Mouse (Mus musculus): ENCODE data around the gene Scfd2. TPM values are rescaled to one million over a fixed set of nuclear protein-coding genes. Genes with fewer than 3 reads are reported as not detected.

The Scfd2 gene
- total and polyA plus RNA-seq, 2 experiments from 2014 or later = 20.5 to 29.1 TPM

DNA sequence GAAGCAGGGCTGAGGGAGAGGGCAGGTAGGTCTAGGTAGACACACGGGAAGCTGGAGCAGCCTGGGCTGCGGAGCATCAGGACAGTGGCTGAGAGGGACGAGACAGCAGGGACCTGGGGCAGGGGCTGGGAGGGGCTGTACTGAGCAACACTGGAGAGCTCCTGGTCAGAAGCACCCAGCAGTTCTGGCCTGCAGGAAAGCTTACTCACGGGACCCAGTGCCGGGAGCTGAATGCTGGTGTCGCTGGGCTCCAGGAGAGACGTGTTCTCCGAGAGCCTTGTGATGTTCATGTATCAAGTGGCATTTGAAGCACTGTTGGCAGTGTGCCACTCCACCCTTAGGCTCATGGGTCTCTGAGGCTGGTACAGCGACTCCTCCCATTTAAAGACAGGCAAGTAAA, 240.0 kb downstream of the Scfd2 start:
- Histone ChIP-seq H3K9ac (no peak overlapping the region), H3K4me3 (ENCODE audit: low read depth, low read length) (no peak overlapping the region), H3K4me1 (ENCODE audit: insufficient read depth) (no peaks in the 10 kb centered on the region), H3K4me2 (ENCODE audit: low read depth) (no peak overlapping the region), H3K27me3 (ENCODE audit: insufficient read depth, low read length) (no peaks in the 10 kb centered on the region), H3K36me3 (ENCODE audit: insufficient read depth) (no peaks in the 10 kb centered on the region), H3K27ac (ENCODE audit: low read depth, low read length) (no peak overlapping the region), H3K9me3 (ENCODE audit: low read length) (no peaks in the 10 kb centered on the region)
- no peak for DNase-seq
- ATAC-seq = 0 out of 2 replicates have a peak, but pooled peaks have one; percentile 20
- WGBS = 53% methylated on average over 9 of the region's 9 CpGs
- no peak for TF ChIP-seq CTCF (IDR thresholded peaks at IDR 0.05; ENCODE audit: low read depth)

DNA sequence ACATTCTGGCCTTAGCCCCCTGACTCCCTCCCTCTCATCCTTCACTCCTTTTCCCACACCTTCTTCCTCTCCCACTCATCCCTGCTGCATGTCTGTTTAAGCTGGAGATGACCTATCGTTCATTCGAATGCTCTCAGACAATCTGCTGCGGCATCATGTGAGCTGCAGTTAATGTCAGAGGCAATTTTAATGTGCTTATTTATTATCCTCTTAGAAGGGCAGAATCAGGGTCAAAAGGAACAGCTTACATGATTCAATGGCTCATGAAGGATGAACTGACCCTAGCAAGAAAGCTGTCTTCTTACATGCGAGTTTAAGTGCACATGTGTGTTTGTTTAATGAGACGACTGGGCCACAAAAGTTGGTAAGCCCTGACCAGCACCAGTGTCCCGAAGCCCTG, 241.6 kb downstream of the Scfd2 start:
- no peaks in the 10 kb centered on the region for H3K9me3 ChIP-seq (ENCODE audit: low read length)
- no peak for TF ChIP-seq CTCF (IDR thresholded peaks at IDR 0.05; ENCODE audit: low read depth)
- DNase-seq = no peak
- H3K27me3 ChIP-seq (ENCODE audit: insufficient read depth, low read length) = no peaks in the 10 kb centered on the region
- no peaks in the 10 kb centered on the region for H3K4me1 ChIP-seq (ENCODE audit: insufficient read depth)
- H3K27ac ChIP-seq (ENCODE audit: low read depth, low read length) = no peak overlapping the region
- WGBS = 90% methylated on average over 6 of the region's 6 CpGs
- no peak for ATAC-seq
- H3K9ac ChIP-seq = no peak overlapping the region
- no peak overlapping the region for H3K4me3 ChIP-seq (ENCODE audit: low read depth, low read length)
- no peaks in the 10 kb centered on the region for H3K36me3 ChIP-seq (ENCODE audit: insufficient read depth)
- H3K4me2 ChIP-seq (ENCODE audit: low read depth) = no peak overlapping the region

DNA sequence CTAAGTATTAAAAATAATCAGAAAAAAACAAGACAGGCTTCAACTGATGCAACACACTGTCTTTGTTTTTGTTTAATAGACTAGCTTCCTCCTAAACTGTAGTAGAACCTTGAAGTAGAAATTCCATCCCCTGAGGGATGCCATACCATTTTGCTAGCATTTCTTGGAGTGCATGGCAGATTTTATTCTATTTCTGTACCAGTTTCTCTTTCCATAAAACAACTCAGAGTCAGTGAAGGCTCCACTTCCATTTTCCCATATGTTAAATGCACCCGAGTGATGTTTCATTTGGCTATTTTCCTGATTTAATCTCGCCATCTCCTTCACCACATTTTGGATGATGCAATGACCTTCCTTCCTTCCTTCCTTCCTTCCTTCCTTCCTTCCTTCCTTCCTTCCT, 243.4 kb downstream of the Scfd2 start:
- no peaks in the 10 kb centered on the region for H3K27me3 ChIP-seq (ENCODE audit: insufficient read depth, low read length)
- DNase-seq (peak; percentile 34), ATAC-seq (no peak)
- TF ChIP-seq CTCF (IDR thresholded peaks at IDR 0.05; ENCODE audit: low read depth) = no peak
- WGBS = 77% methylated on average over 2 of the region's 2 CpGs
- no peak overlapping the region for H3K9ac ChIP-seq
- H3K4me1 ChIP-seq (ENCODE audit: insufficient read depth) = no peaks in the 10 kb centered on the region
- H3K4me2 ChIP-seq (ENCODE audit: low read depth) = no peak overlapping the region
- H3K4me3 ChIP-seq (ENCODE audit: low read depth, low read length) = no peak overlapping the region
- no peaks in the 10 kb centered on the region for H3K36me3 ChIP-seq (ENCODE audit: insufficient read depth)
- H3K27ac ChIP-seq (ENCODE audit: low read depth, low read length) = peak overlapping the region; percentile 45; the same call in 1 of the 2 replicates
- no peaks in the 10 kb centered on the region for H3K9me3 ChIP-seq (ENCODE audit: low read length)

DNA sequence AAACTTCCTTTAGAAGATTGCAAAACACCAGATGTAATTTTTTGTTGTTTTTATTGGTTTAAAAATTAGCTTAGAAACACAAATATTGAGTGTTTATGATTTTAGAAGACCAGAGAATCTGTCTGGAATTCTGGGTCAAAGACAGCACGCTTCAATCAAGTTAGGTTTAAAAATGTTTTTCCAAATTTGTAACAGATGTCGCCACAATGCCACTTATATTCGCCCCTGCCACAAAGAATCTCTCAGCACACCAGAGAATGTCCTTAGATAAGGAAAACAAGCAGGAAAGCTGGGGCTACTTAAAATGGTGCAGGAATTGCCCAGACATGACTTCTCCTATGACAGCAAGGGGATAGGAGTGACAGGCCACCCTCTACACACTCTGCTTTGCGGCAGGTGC, 245.3 kb downstream of the Scfd2 start:
- Histone ChIP-seq H3K27me3 (ENCODE audit: insufficient read depth, low read length) (no peaks in the 10 kb centered on the region), H3K4me3 (ENCODE audit: low read depth, low read length) (no peak overlapping the region), H3K4me2 (ENCODE audit: low read depth) (no peak overlapping the region), H3K9ac (no peak overlapping the region), H3K4me1 (ENCODE audit: insufficient read depth) (no peaks in the 10 kb centered on the region), H3K27ac (ENCODE audit: low read depth, low read length) (no peak overlapping the region), H3K36me3 (ENCODE audit: insufficient read depth) (no peaks in the 10 kb centered on the region), H3K9me3 (ENCODE audit: low read length) (no peaks in the 10 kb centered on the region)
- DNase-seq (no peak), ATAC-seq (no peak)
- WGBS = 81% methylated on average over 4 of the region's 4 CpGs
- TF ChIP-seq CTCF (IDR thresholded peaks at IDR 0.05; ENCODE audit: low read depth) = no peak

DNA sequence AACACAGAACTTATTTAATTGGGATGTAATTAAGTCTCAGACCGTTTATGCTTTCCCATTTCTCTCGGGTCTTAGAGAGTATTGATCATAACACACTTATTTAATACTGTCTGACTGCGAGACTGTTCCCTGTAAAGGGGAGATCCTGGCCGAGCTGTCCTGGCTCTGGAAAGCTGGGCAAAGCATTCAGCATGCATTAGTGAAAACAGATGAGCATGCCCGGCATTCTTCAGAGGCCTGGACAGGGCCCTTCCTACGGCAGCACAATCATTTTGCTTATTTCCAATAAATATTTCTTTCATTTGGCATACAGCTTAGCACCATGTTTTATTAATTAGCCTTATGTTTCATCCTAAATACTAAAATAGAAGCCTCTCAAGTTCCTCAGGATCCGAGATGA, 245.8 kb downstream of the Scfd2 start:
- no peak for DNase-seq
- Histone ChIP-seq H3K36me3 (ENCODE audit: insufficient read depth) (no peaks in the 10 kb centered on the region), H3K27ac (ENCODE audit: low read depth, low read length) (no peak overlapping the region), H3K27me3 (ENCODE audit: insufficient read depth, low read length) (no peaks in the 10 kb centered on the region), H3K4me2 (ENCODE audit: low read depth) (no peak overlapping the region), H3K4me1 (ENCODE audit: insufficient read depth) (no peaks in the 10 kb centered on the region), H3K9ac (no peak overlapping the region), H3K9me3 (ENCODE audit: low read length) (no peaks in the 10 kb centered on the region), H3K4me3 (ENCODE audit: low read depth, low read length) (no peak overlapping the region)
- 64% methylated on average over 7 of the region's 7 CpGs for WGBS
- no peak for TF ChIP-seq CTCF (IDR thresholded peaks at IDR 0.05; ENCODE audit: low read depth)
- no peak for ATAC-seq

DNA sequence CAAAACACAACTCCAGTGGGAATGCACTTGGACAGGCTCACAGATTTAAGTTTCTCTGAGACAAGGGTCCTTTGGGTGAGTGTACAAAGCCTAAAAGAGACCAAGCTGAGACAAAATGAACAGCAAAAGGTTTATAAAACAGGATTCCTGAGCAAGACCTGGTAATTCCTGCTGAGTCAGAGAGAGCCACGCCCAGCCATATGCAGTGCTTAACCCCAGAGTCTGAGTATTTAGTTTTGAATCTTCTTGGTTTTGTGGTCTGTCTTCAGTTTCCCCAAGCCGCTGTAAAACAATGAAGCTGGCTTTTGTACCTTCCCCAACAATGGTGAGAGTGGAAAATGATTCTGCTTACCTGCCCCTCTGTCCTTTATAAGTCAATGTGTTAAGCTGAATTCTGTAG, 246.3 kb downstream of the Scfd2 start:
- no peaks in the 10 kb centered on the region for H3K36me3 ChIP-seq (ENCODE audit: insufficient read depth)
- H3K9ac ChIP-seq = no peak overlapping the region
- H3K4me2 ChIP-seq (ENCODE audit: low read depth) = no peak overlapping the region
- DNase-seq (no peak), ATAC-seq (no peak)
- no peaks in the 10 kb centered on the region for H3K4me1 ChIP-seq (ENCODE audit: insufficient read depth)
- H3K27ac ChIP-seq (ENCODE audit: low read depth, low read length) = no peak overlapping the region
- no peaks in the 10 kb centered on the region for H3K9me3 ChIP-seq (ENCODE audit: low read length)
- no peaks in the 10 kb centered on the region for H3K27me3 ChIP-seq (ENCODE audit: insufficient read depth, low read length)
- WGBS = 77% methylated on average over 2 of the region's 2 CpGs
- no peak overlapping the region for H3K4me3 ChIP-seq (ENCODE audit: low read depth, low read length)
- TF ChIP-seq CTCF (IDR thresholded peaks at IDR 0.05; ENCODE audit: low read depth) = no peak

DNA sequence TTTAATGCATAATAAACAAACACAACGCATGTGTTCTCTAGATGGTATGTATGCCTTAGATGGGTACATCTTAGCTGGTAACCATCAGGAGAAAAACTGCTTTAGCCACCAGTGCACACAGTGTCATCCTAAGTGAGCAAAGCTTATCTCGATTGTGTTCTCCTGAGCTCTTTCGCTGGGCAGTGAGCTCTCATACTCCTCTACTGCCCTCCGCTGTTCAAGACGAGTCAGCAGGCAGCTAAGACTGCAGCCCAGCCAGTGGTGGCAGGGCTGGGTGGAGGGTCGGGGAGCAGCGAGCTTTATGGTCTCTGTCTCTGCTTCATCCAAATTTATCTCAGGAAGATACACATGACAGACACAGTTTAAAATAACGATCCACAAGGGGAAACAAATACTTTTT, 248.0 kb downstream of the Scfd2 start:
- Histone ChIP-seq H3K4me2 (ENCODE audit: low read depth) (no peak overlapping the region), H3K4me1 (ENCODE audit: insufficient read depth) (no peaks in the 10 kb centered on the region), H3K36me3 (ENCODE audit: insufficient read depth) (no peaks in the 10 kb centered on the region), H3K4me3 (ENCODE audit: low read depth, low read length) (no peak overlapping the region), H3K27me3 (ENCODE audit: insufficient read depth, low read length) (no peaks in the 10 kb centered on the region), H3K9ac (no peak overlapping the region), H3K27ac (ENCODE audit: low read depth, low read length) (no peak overlapping the region), H3K9me3 (ENCODE audit: low read length) (no peaks in the 10 kb centered on the region)
- peak; percentile 44 for DNase-seq
- peak; percentile 74 for TF ChIP-seq CTCF (IDR thresholded peaks at IDR 0.05; ENCODE audit: low read depth)
- WGBS = 47% methylated on average over 8 of the region's 8 CpGs
- no peak; the same call in 1 of the 2 replicates for ATAC-seq

DNA sequence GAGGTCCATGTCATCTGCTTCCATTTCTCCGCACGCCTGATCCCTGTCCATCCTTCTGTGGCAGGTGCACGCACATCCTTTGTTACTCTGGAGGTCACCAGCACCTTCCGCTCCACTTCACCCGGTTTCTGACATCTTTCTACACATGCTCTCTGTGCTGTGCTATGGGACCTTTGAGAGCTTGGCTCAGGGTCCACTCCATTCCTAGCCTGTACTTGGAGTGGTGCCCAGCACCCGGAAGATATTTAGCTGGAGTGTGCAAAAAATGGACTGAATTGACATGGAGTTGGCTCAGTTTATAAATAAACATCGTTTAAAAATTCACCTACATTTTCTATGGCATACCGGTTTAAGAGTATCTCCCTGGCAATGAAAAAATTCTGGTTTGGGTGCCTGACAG, 250.1 kb downstream of the Scfd2 start:
- Histone ChIP-seq H3K36me3 (ENCODE audit: insufficient read depth) (no peaks in the 10 kb centered on the region), H3K27me3 (ENCODE audit: insufficient read depth, low read length) (no peaks in the 10 kb centered on the region)

More for the DNA sequence above, 250.1 kb downstream of the Scfd2 start:
- Histone ChIP-seq H3K4me1 (ENCODE audit: insufficient read depth) (no peaks in the 10 kb centered on the region; the same call in 1 of the 2 replicates), H3K9ac (no peak overlapping the region), H3K4me3 (ENCODE audit: low read depth, low read length) (no peak overlapping the region), H3K9me3 (ENCODE audit: low read length) (no peaks in the 10 kb centered on the region), H3K27ac (ENCODE audit: low read depth, low read length) (no peak overlapping the region), H3K4me2 (ENCODE audit: low read depth) (no peak overlapping the region)
- DNase-seq (no peak), ATAC-seq (no peak)
- 63% methylated on average over 8 of the region's 8 CpGs for WGBS
- no peak for TF ChIP-seq CTCF (IDR thresholded peaks at IDR 0.05; ENCODE audit: low read depth)

Measured in forebrain, postnatal 0 days (tissue).